Mouse (Mus musculus): Measurements from ENCODE around the gene Ephb1.

DNA sequence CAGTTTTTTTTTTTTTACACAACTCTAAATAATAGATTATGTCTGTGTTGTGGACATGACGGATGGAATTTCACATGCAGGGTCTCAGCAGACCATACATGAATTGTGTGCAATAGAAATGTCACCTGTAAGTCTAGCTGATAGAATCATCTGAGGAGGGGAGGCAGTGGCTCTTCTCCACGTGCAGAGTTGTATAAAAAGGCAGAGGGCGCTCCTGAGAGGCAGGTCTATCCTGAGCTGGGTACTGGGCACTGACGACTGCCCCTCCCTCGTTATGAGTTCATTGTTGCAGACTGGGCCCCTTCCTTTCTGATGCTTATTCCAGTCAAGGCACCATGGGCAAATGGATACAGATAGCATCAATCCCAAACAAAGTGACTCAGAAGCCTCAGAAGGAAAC is 318.4 kb downstream of the Ephb1 start:
- TF ChIP-seq CTCF (IDR thresholded peaks at IDR 0.05; ENCODE audit: low read depth, low read length), result no peak
- TF ChIP-seq POLR2A (IDR thresholded peaks at IDR 0.05; ENCODE audit: extremely low read depth, insufficient read depth, low read length), result no peak
